Mouse (Mus musculus): ENCODE results near the gene Celsr2. TPM values are rescaled to one million over a fixed set of nuclear protein-coding genes. Genes with fewer than 3 reads are reported as not detected.

Celsr2 gene
- polyA plus RNA-seq, 1 experiment from 2014 or later, result 0.18 TPM

DNA sequence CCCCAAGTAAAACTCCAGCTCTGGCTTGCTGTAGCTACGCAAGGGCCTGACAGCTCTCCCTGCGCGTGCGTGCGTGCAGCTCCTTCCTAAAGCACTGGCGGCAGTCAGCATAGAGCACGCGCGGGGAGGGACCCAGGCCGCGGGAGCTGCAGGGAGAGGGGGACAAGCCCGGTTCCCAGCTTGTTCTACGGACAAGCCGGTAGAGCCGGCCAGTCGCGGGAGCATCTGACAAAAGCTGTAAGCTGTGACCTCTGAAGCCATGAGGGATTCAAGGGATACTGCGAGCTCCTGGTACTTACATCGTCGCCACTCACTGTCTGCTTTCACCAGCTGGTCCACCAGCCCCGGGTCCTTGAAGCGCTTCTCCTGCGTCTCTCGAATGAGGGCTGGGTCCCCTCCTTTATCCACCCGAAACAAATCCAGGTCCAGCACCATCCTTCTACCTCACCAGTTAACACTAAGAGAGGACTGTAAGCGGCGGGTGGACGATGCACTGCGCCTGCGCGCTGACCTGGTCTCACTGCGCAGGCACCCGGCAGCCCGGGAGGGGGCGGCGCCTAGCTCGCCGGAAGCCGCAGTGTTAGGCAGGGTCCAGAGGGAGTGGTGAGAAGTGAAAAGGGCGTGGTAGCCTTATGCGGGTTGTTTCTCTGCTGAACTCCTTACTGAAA is 29.5 kb upstream of the Celsr2 start, which contains the start of gene Sars:
TSS of gene Sars (minus strand) at position 512 of the 668 bp plus-strand sequence.
- peak within 1 kb of the TSS; percentile 87 for H3K4me2 ChIP-seq (ENCODE audit: low read depth, low read length)
- TF ChIP-seq EP300 (IDR thresholded peaks at IDR 0.05; ENCODE audit: low read depth) (no peak), CTCF (IDR thresholded peaks at IDR 0.05; ENCODE audit: low read depth) (peak; percentile 44)
- H3K27me3 ChIP-seq (ENCODE audit: insufficient read depth, low read length), result no peaks in the 10 kb centered on the region
- H3K4me1 ChIP-seq (ENCODE audit: insufficient read depth), result peaks cover 15% of the 10 kb centered on the region
- peak within 1 kb of the TSS; percentile 74 for H3K9ac ChIP-seq (replicated peaks)
- ATAC-seq (peak; percentile 95), DNase-seq (peak; percentile 95)
- H3K4me3 ChIP-seq (ENCODE audit: low read depth, low read length), result peak within 1 kb of the TSS; percentile 69
- under 1% methylated on average over 41 of the region's 41 CpGs for WGBS (ENCODE audit: insufficient replicate concordance)
- no peaks in the 10 kb centered on the region for H3K9me3 ChIP-seq (ENCODE audit: low read length)
- H3K36me3 ChIP-seq (replicated peaks; ENCODE audit: insufficient read depth, low read length), result no peaks in the 10 kb centered on the region
- H3K27ac ChIP-seq (ENCODE audit: low read depth), result peak within 1 kb of the TSS; percentile 68

DNA sequence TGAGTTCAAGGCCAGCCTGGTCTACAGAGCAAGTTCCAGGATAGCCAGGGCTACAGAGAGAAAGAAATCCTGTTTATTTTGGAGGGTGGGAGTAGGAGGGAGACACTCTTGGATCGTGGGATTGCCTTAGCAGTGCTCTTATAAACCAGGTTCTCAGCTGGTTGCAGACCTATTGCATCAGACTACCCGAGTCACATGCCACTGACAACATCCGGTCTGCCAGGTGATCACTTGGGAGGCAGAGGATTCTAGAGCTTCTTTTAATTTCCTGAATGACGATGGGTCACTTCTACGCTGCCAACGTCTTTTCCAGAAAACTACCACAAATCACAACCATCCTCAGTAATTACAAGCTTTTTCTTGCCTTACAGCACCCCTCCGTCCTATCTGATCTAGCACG is 28.7 kb upstream of the Celsr2 start:
- 5% methylated on average over 8 of the region's 8 CpGs for WGBS (ENCODE audit: insufficient replicate concordance)
- Histone ChIP-seq H3K27ac (ENCODE audit: low read depth) (peak overlapping the region; percentile 68), H3K4me1 (ENCODE audit: insufficient read depth) (peaks cover 15% of the 10 kb centered on the region), H3K9me3 (ENCODE audit: low read length) (no peaks in the 10 kb centered on the region), H3K36me3 (replicated peaks; ENCODE audit: insufficient read depth, low read length) (0 out of 2 replicates have a peak, but pooled peaks cover under 1% of the 10 kb centered on the region), H3K4me2 (ENCODE audit: low read depth, low read length) (peak overlapping the region; percentile 87), H3K9ac (replicated peaks) (peak overlapping the region; percentile 74), H3K4me3 (ENCODE audit: low read depth, low read length) (peak overlapping the region; percentile 69), H3K27me3 (ENCODE audit: insufficient read depth, low read length) (no peaks in the 10 kb centered on the region)
- ATAC-seq, result peak; percentile 69
- peak; percentile 69 for DNase-seq
- TF ChIP-seq EP300 (IDR thresholded peaks at IDR 0.05; ENCODE audit: low read depth) (peak; percentile 56), CTCF (IDR thresholded peaks at IDR 0.05; ENCODE audit: low read depth) (no peak)

GRCm38 (mm10) chr3:108436380-108436714 is 21.0 kb upstream of the Celsr2 start:
- Histone ChIP-seq H3K4me3 (ENCODE audit: low read depth, low read length) (no peak overlapping the region), H3K4me1 (ENCODE audit: insufficient read depth) (no peaks in the 10 kb centered on the region), H3K9ac (replicated peaks) (no peak overlapping the region), H3K27me3 (ENCODE audit: insufficient read depth, low read length) (no peaks in the 10 kb centered on the region), H3K36me3 (replicated peaks; ENCODE audit: insufficient read depth, low read length) (peaks cover 52% of the 10 kb centered on the region), H3K4me2 (ENCODE audit: low read depth, low read length) (no peak overlapping the region), H3K27ac (ENCODE audit: low read depth) (no peak overlapping the region), H3K9me3 (ENCODE audit: low read length) (no peaks in the 10 kb centered on the region)
- ATAC-seq (no peak), DNase-seq (no peak)
- 78% methylated on average over 7 of the region's 7 CpGs for WGBS (ENCODE audit: insufficient replicate concordance)
- TF ChIP-seq EP300 (IDR thresholded peaks at IDR 0.05; ENCODE audit: low read depth) (no peak), CTCF (IDR thresholded peaks at IDR 0.05; ENCODE audit: low read depth) (no peak)

GRCm38 (mm10) chr3:108435701-108436379 is 20.5 kb upstream of the Celsr2 start:
- H3K9me3 ChIP-seq (ENCODE audit: low read length), result no peaks in the 10 kb centered on the region
- H3K4me3 ChIP-seq (ENCODE audit: low read depth, low read length), result no peak overlapping the region
- ATAC-seq, result peak; percentile 43; the same call in 1 of the 2 replicates
- H3K4me1 ChIP-seq (ENCODE audit: insufficient read depth), result no peaks in the 10 kb centered on the region
- H3K4me2 ChIP-seq (ENCODE audit: low read depth, low read length), result no peak overlapping the region
- no peaks in the 10 kb centered on the region for H3K27me3 ChIP-seq (ENCODE audit: insufficient read depth, low read length)
- no peak overlapping the region for H3K27ac ChIP-seq (ENCODE audit: low read depth)
- H3K36me3 ChIP-seq (replicated peaks; ENCODE audit: insufficient read depth, low read length), result peaks cover 53% of the 10 kb centered on the region
- no peak for DNase-seq
- 82% methylated on average over 17 of the region's 17 CpGs for WGBS (ENCODE audit: insufficient replicate concordance)
- H3K9ac ChIP-seq (replicated peaks), result no peak overlapping the region
- no peak for TF ChIP-seq CTCF (IDR thresholded peaks at IDR 0.05; ENCODE audit: low read depth)
- no peak for TF ChIP-seq EP300 (IDR thresholded peaks at IDR 0.05; ENCODE audit: low read depth)

DNA sequence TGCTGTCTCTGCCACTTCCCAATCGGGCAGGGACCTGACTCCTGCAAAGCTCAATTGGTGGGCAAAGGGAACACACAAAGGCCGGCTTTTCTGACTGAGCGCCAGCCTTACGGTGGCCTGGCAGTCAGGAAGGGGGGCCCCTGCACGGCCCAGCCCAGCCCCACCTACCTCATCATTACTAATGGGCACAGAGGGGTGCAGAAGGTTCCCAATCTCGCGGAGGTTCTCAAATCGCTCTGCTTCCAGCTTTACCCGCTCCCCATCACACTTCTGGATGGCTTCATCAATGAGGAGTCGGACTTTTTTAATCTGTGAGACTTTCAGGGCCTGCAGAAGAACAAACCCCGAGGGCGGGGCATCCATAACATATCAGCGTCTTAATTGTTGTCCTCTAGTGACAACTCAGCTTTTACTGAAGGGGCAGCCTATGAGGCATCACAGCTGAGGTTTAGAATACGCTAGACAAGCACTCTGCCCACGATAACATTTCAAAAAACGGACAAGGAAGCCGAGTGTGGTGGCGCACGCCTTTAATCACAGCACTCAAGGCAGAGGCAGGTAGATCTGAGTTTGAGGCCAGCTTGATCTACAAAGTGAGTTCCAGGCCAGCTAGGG is 18.6 kb upstream of the Celsr2 start:
- H3K27me3 ChIP-seq (ENCODE audit: insufficient read depth, low read length), result no peaks in the 10 kb centered on the region
- no peaks in the 10 kb centered on the region for H3K9me3 ChIP-seq (ENCODE audit: low read length)
- H3K4me2 ChIP-seq (ENCODE audit: low read depth, low read length), result no peak overlapping the region
- H3K9ac ChIP-seq (replicated peaks), result no peak overlapping the region
- ATAC-seq (no peak), DNase-seq (no peak)
- WGBS (ENCODE audit: insufficient replicate concordance), result 77% methylated on average over 19 of the region's 19 CpGs
- no peak for TF ChIP-seq EP300 (IDR thresholded peaks at IDR 0.05; ENCODE audit: low read depth)
- no peak for TF ChIP-seq CTCF (IDR thresholded peaks at IDR 0.05; ENCODE audit: low read depth)
- no peak overlapping the region for H3K4me3 ChIP-seq (ENCODE audit: low read depth, low read length)
- no peaks in the 10 kb centered on the region for H3K4me1 ChIP-seq (ENCODE audit: insufficient read depth)
- H3K27ac ChIP-seq (ENCODE audit: low read depth), result no peak overlapping the region
- H3K36me3 ChIP-seq (replicated peaks; ENCODE audit: insufficient read depth, low read length), result peaks cover 61% of the 10 kb centered on the region

- H3K27ac ChIP-seq (ENCODE audit: low read depth), result no peak overlapping the region
- no peak overlapping the region for H3K4me2 ChIP-seq (ENCODE audit: low read depth, low read length)
Observed at GRCm38 (mm10) chr3:108433188-108433880, 18.0 kb upstream of the Celsr2 start.

More at GRCm38 (mm10) chr3:108433188-108433880, 18.0 kb upstream of the Celsr2 start:
- DNase-seq, result no peak
- no peak for ATAC-seq
- WGBS (ENCODE audit: insufficient replicate concordance), result 78% methylated on average over 18 of the region's 18 CpGs
- Histone ChIP-seq H3K9me3 (ENCODE audit: low read length) (no peaks in the 10 kb centered on the region), H3K36me3 (replicated peaks; ENCODE audit: insufficient read depth, low read length) (peaks cover 65% of the 10 kb centered on the region), H3K27me3 (ENCODE audit: insufficient read depth, low read length) (no peaks in the 10 kb centered on the region), H3K9ac (replicated peaks) (no peak overlapping the region), H3K4me3 (ENCODE audit: low read depth, low read length) (no peak overlapping the region), H3K4me1 (ENCODE audit: insufficient read depth) (no peaks in the 10 kb centered on the region)
- TF ChIP-seq CTCF (IDR thresholded peaks at IDR 0.05; ENCODE audit: low read depth) (no peak), EP300 (IDR thresholded peaks at IDR 0.05; ENCODE audit: low read depth) (no peak)

Data from liver, postnatal 0 days (tissue).